Mouse (Mus musculus) cerebellum, adult 2 months (tissue): ENCODE measurements around the gene Klhdc1.

ENCODE experiments used
- CTCF ChIP-seq: fragments of 200-500 bp; IDR thresholded peaks from 2 replicates; pipeline ENCODE4 v1.5.1; 2011; ENCODE audit warnings: low read depth, mild to moderate bottlenecking, control low read depth, low read length, moderate library complexity, borderline replicate concordance; ENCODE audit not compliant: insufficient read depth
- POLR2A ChIP-seq: fragments of 200-500 bp; IDR thresholded peaks from 2 replicates; pipeline ENCODE4 v1.6.1; 2011; ENCODE audit warnings: low read length, control low read depth, borderline replicate concordance; ENCODE audit not compliant: insufficient read depth

DNA sequence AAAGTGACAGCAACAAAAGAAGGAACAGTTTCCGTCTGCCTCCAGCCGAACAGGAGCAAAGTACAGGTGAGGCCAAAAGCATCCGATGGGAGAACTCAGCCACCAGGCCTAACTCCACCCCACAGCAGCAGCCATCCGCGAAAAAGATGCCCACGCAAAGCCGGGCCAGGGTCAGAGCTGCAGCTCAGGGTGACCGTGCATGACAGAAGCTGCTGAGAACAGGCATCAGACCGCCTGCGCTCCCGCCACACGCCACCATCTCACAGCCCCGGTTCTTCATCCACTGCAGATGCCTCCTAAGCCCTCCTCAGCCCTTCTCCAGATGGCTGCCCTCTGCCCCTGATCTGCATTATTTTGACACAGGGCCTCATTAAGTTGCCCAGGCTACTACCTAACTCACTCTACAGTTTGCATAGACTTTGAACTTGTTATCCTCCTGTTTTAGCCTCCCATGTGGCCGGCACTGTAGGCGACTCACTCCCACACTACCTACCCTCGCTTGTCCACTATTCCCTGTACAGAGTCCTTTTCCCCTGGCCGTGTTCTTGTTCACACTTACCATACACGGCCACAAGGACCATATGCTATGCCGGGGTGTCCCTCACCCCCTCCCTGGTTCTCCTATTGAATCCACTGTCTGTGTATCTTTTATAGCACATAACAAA lies 20.2 kb upstream of the Klhdc1 start:
- TF ChIP-seq POLR2A, result no peak
- TF ChIP-seq CTCF, result no peak
